Mouse (Mus musculus) neural tube, embryonic 13.5 days (tissue): ENCODE data around the gene Wdr46. TPM values are rescaled to one million over a fixed set of nuclear protein-coding genes. Genes with fewer than 3 reads are reported as not detected.
"Not testable (repeated sequence)": the region's sequence is repeated elsewhere in the genome, so short reads cannot be mapped to it uniquely, and the experiment has no call there.

Source experiments
- ATAC-seq: fragments of 200-750 bp; cut with Nextera tagmentation; 2 replicates; pipeline ENCODE4 v1.8.0; 2017; ENCODE audit warnings: low read depth, mild to moderate bottlenecking, moderate TSS enrichment, moderate library complexity
- H3K27ac ChIP-seq: fragments of 300-500 bp; sonication (generic); replicated peaks from 2 replicates; pipeline ENCODE4 v1.5.1; 2015; ENCODE audit warnings: moderate library complexity, mild to moderate bottlenecking, inconsistent platforms
- H3K27me3 ChIP-seq: fragments of 300-500 bp; sonication (generic); 2 replicates; pipeline ENCODE4 v1.6.1; 2015; ENCODE audit warnings: mild to moderate bottlenecking, inconsistent platforms
- H3K36me3 ChIP-seq: fragments of 300-500 bp; sonication (generic); 2 replicates; pipeline ENCODE4 v1.6.1; 2015; ENCODE audit warnings: mild to moderate bottlenecking, inconsistent platforms
- H3K4me1 ChIP-seq: fragments of 300-500 bp; sonication (generic); replicated peaks from 2 replicates; pipeline ENCODE4 v1.6.1; 2015; ENCODE audit warnings: inconsistent platforms
- H3K4me2 ChIP-seq: fragments of 300-500 bp; sonication (generic); 2 replicates; pipeline ENCODE4 v1.6.1; 2015; ENCODE audit warnings: inconsistent platforms, mild to moderate bottlenecking, moderate library complexity
- H3K4me3 ChIP-seq: fragments of 300-500 bp; sonication (generic); 2 replicates; pipeline ENCODE4 v1.5.1; 2015; ENCODE audit warnings: mild to moderate bottlenecking, inconsistent platforms
- H3K9ac ChIP-seq: fragments of 300-500 bp; sonication (generic); 2 replicates; pipeline ENCODE4 v1.6.1; 2015; ENCODE audit warnings: moderate library complexity, mild to moderate bottlenecking, inconsistent platforms
- H3K9me3 ChIP-seq: fragments of 300-500 bp; sonication (generic); 2 replicates; pipeline ENCODE4 v1.6.1; 2016; ENCODE audit warnings: inconsistent platforms
- WGBS: fragments of 180-500 bp; shearing (Covaris S2); methylation state at CpG from one replicate; pipeline ENCODE4 v1.1.7; 2015; 5-methylcytosine and 5-hydroxymethylcytosine counted together
- polyA plus RNA-seq: library from polyadenylated mRNA; unstranded; fragments of >200 nt; fragmentation: Nextera tagmentation; extraction: Ambion mirVana; gene quantifications from 2 replicates; pipeline ENCODE4 v1.2.1, GENCODE M21; 2015

The Wdr46 gene
- polyA plus RNA-seq, 1 experiment from 2014 or later, result 27.6 TPM

DNA sequence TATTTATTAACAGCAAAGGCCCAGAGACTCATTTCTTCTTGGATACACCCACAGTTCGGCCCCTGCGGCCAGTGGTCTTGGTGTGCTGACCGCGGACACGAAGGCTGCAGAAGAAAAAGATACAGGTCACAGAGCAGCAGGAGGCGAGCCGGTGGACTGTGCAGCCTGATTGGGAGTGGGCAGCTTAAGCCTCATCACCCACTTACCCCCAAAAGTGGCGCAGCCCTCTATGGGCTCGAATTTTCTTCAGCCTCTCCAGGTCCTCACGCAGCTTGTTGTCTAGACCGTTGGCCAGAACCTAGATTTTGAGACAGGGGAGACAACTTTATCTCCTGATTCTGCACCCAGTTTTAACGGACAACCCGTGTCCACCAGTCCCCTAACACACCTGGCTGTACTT lies 11.6 kb downstream of the Wdr46 start:
- Histone ChIP-seq H3K9ac (peak overlapping the region; percentile 76), H3K27ac (peak overlapping the region; percentile 94), H3K4me3 (peak overlapping the region; percentile 54), H3K36me3 (peaks cover 62% of the 10 kb centered on the region), H3K4me1 (peaks cover 76% of the 10 kb centered on the region), H3K4me2 (peak overlapping the region; percentile 93)
- H3K27me3 ChIP-seq, ATAC-seq, H3K9me3 ChIP-seq: not testable (repeated sequence)
- WGBS, result 72% methylated on average over 13 of the region's 13 CpGs

DNA sequence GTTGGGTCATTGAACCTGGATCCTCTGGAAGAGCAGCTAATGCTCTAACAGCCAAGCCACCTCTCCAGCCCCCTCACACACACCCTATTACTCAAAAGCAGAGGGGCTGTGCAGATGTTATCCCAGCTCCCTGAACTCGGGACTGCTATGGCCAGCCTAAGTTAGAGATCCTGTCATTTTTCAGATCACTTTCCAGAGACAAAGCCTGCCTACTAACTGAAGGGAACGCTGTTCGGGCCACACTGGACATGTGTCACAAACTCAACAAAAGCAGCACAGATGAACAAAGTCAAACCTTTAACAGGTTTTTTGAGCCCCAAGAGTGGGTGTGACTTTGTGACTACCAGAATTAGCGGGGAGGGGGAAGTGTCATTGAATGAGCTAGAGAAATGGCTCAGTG lies 12.4 kb downstream of the Wdr46 start:
- Histone ChIP-seq H3K36me3 (peaks cover 56% of the 10 kb centered on the region), H3K27ac (no peak overlapping the region), H3K4me2 (peak overlapping the region; percentile 97; the same call in 1 of the 2 replicates), H3K9me3 (no peaks in the 10 kb centered on the region), H3K9ac (peak overlapping the region; percentile 99; the same call in 1 of the 2 replicates), H3K4me3 (peak overlapping the region; percentile 4; the same call in 1 of the 2 replicates), H3K4me1 (peaks cover 85% of the 10 kb centered on the region), H3K27me3 (no peaks in the 10 kb centered on the region)
- WGBS, result 85% methylated on average over 4 of the region's 4 CpGs
- no peak for ATAC-seq

DNA sequence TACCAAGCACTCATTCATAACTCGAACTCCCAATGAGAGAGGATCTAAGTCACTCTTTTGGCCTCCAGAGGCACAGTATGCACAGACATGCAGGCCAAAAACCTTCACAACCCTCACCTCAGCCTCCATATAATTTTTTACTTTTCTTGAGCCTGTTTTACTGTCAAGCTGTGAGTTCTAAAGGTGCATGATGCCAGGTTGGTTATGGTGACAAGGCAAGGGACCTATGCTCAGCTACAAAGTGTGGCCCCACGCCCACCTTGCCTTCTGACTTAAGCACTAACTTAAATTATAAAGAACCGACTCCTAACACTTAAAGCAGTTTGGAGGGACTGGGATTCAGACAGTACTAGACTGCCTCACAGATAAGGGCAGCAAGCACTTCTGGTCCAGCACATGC lies 12.8 kb downstream of the Wdr46 start:
- peak overlapping the region; percentile 97; the same call in 1 of the 2 replicates for H3K4me2 ChIP-seq
- 85% methylated on average over 3 of the region's 3 CpGs for WGBS
- peaks cover 86% of the 10 kb centered on the region for H3K4me1 ChIP-seq
- peaks cover 56% of the 10 kb centered on the region for H3K36me3 ChIP-seq
- ATAC-seq, result no peak
- H3K27ac ChIP-seq, result no peak overlapping the region
- no peaks in the 10 kb centered on the region for H3K9me3 ChIP-seq
- H3K27me3 ChIP-seq, result no peaks in the 10 kb centered on the region
- H3K9ac ChIP-seq, result peak overlapping the region; percentile 99
- H3K4me3 ChIP-seq, result peak overlapping the region; percentile 4; the same call in 1 of the 2 replicates

DNA sequence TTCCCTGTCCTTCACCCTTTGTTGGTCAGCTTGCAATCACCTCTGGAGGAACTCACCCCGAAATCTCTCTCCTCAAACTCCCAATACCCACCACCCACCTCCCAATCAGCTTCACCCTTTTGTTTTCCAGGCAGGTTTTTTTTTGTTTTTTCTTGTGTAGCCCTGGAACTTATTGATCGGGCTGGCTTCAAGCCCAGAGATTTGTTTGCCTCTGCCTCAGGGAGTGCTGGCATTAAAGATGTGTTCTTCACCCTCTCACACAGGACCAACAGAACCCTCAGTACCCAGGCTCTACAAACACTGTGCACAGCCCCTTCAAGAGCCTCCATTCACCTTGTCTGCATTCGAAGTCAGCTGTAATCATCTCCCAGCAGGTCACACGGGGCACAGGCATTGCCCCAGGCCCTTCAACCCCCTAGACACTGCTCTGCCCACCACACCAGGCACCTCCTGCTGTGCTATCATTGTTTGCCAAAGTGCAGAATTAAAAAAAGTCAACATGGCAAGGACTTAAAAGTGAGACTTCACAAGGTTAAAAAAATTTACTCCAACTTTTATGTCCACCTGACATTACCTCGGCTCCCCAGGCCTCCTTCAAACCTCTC lies 13.6 kb downstream of the Wdr46 start:
- Histone ChIP-seq H3K4me2 (peak overlapping the region; percentile 97), H3K4me3 (peak overlapping the region; percentile 96), H3K27ac (peak overlapping the region; percentile 92; the same call in 1 of the 2 replicates), H3K9me3 (no peaks in the 10 kb centered on the region), H3K36me3 (peaks cover 56% of the 10 kb centered on the region), H3K9ac (peak overlapping the region; percentile 99), H3K27me3 (no peaks in the 10 kb centered on the region), H3K4me1 (peaks cover 78% of the 10 kb centered on the region)
- WGBS, result 30% methylated on average over 5 of the region's 5 CpGs
- ATAC-seq, result no peak

DNA sequence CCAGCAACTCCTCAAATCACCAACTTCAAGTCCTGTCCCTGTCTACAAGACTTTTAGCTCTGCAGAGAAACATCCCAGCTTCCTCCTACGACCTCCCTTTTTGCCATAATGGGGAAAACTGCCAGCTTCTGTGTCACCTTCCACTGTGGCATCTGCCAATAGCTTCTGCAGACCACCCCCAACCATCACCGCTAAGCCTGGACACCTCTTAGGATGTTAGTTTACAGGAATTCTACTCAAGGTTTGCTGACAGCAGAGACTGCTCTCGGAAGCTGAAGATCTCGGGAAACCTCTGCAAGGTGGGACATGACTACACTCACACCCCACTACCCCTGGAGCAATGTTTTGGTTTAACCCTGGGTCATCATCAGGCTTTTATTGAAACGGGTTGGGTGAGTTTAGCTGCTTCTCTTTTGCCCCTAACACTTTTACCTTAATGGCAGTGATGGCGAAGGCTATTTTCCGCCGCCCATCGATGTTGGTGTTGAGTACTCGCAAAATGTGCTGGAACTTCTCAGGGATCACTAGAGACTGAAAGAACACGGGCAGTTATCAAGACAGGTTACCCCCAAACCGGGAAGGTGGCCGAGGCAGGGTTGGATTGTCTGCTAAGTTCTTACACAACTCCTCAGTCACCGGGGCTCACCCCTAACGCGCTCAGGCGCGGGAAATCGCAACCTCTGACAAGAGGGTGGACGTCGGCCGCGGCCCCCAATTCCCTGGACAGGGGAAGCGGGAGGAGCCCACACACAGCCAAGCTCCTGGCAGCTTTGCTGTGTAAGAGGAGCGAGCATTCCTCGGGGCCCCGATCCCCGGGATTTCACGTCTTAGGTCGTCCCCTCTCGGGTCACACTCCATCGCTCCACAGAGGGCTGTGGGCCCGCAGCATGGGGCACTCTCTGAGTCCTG lies 14.4 kb downstream of the Wdr46 start:
- H3K4me3 ChIP-seq, result peak overlapping the region; percentile 96
- ATAC-seq, result no peak; the same call in 1 of the 2 replicates
- H3K27me3 ChIP-seq, result no peaks in the 10 kb centered on the region
- H3K4me2 ChIP-seq, result peak overlapping the region; percentile 97
- WGBS, result under 1% methylated on average over 33 of the region's 33 CpGs
- peak overlapping the region; percentile 92 for H3K27ac ChIP-seq
- H3K36me3 ChIP-seq, result peaks cover 56% of the 10 kb centered on the region
- H3K9ac ChIP-seq, result peak overlapping the region; percentile 99
- H3K4me1 ChIP-seq, result peaks cover 70% of the 10 kb centered on the region
- H3K9me3 ChIP-seq, result no peaks in the 10 kb centered on the region

DNA sequence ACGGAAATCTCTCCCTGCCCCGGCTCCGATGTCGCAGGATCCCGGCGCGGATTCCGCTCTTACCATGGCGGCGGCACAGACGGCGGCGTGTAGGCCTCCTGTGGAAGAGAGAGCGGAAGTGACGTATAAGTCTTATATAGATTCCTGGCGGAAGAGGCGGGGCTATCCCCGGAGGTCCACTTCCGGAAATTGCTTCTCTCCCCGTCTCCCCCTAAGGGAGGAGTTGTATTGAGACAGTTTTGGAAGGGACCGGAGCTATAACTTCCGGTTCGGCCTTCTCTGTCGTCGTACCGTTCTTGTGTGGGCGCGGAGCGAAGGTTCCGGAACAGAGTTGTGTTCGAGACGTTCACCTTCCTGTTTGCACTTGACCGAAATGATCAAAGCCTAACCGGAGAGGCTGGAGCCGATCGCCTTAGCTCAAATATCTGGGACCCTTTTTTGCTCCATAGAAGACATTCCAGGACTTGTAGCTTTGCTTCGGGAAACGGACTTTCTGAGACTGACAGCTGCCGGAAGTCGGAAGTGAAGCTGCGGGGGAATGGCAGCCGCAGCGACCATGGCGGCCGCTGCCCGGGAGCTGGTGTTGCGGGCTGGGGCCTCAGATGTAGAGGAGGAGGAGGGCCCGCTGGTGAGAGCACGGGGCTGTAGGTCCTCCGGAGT lies 15.2 kb downstream of the Wdr46 start, which contains the start of the genes Vps52 and Rps18:
Gene Vps52 (plus strand): TSS at position 258 of the 660 bp plus-strand sequence.
Gene Rps18 (minus strand): TSS at position 447 of the 660 bp plus-strand sequence.
- Histone ChIP-seq H3K27me3 (no peaks in the 10 kb centered on the region), H3K4me2 (peak within 1 kb of the TSS; percentile 97), H3K27ac (peak within 1 kb of the TSS; percentile 93), H3K9ac (peak within 1 kb of the TSS; percentile 99), H3K4me1 (peaks cover 62% of the 10 kb centered on the region), H3K36me3 (peaks cover 59% of the 10 kb centered on the region), H3K4me3 (peak within 1 kb of the TSS; percentile 96), H3K9me3 (no peaks in the 10 kb centered on the region)
- under 1% methylated on average over 50 of the region's 50 CpGs for WGBS
- peak; percentile 87 for ATAC-seq

DNA sequence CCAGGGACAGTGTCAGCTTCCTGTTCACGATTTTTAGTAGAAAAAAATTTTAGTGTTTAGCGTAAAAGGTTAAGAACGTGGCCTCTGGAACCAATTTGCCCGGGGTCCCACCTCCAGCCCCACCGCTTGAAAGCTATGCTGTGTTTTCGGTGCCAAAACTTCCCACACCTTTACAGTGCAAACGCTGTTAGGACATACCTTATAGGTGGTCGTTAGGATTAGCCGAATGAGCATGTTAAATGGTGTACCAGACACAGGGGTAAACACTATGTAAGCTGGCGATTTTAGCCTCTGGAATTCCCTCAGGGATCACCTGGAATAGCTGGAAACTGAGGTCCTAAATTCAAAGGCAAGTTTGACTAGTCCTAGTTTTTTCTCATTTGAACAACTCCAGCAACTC lies 15.9 kb downstream of the Wdr46 start:
- Histone ChIP-seq H3K9me3 (no peaks in the 10 kb centered on the region), H3K9ac (peak overlapping the region; percentile 87), H3K4me3 (peak overlapping the region; percentile 96), H3K4me1 (peaks cover 55% of the 10 kb centered on the region), H3K36me3 (peaks cover 65% of the 10 kb centered on the region), H3K27me3 (no peaks in the 10 kb centered on the region), H3K27ac (peak overlapping the region; percentile 93), H3K4me2 (peak overlapping the region; percentile 83)
- 13% methylated on average over 10 of the region's 10 CpGs for WGBS
- ATAC-seq, result no peak

DNA sequence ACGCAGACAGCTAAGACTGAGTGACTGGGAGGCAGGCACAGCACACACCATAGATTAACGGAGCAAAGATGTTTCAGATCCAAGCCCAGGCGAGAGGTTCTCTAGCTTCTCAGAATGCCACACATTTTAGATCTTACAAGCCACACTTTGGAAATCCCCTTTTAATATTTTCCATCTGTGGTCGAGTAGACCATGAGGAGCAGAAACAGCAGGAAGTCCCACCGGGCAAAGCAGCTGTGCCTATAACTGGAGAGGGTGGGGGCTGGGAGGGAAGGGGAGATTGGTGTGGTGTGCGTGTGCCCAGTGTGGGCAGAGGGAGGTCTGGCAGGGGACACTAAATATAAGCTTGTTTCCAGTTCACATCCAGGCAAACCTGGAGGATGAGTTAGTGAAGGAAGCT lies 17.0 kb downstream of the Wdr46 start:
- WGBS, result 89% methylated on average over 6 of the region's 6 CpGs
- H3K9me3 ChIP-seq, result no peaks in the 10 kb centered on the region
- no peak overlapping the region for H3K4me3 ChIP-seq
- no peaks in the 10 kb centered on the region for H3K27me3 ChIP-seq
- no peak for ATAC-seq
- peaks cover 44% of the 10 kb centered on the region for H3K4me1 ChIP-seq
- H3K27ac ChIP-seq, result no peak overlapping the region
- no peak overlapping the region for H3K4me2 ChIP-seq
- H3K36me3 ChIP-seq, result peaks cover 67% of the 10 kb centered on the region
- no peak overlapping the region for H3K9ac ChIP-seq

DNA sequence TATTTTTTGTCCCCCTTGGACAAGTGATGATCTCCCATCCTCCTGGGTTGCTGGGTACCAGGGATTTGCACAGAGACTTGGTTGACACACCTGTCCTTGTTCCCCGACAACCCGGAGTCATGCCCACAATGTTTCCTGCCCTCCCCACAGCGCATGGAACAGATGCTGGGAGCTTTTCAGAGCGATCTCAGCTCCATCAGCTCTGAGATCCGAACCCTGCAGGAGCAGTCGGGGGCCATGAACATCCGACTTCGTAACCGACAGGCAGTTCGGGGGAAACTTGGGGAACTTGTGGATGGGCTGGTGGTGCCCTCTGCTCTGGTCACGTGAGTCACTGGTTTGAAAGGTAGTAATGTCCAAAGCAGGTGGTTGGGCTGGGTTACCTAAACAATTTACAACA lies 18.0 kb downstream of the Wdr46 start:
- Histone ChIP-seq H3K9ac (no peak overlapping the region), H3K4me3 (no peak overlapping the region), H3K27me3 (no peaks in the 10 kb centered on the region), H3K4me2 (no peak overlapping the region), H3K4me1 (peaks cover 34% of the 10 kb centered on the region), H3K36me3 (peaks cover 67% of the 10 kb centered on the region), H3K27ac (no peak overlapping the region), H3K9me3 (no peaks in the 10 kb centered on the region)
- WGBS, result 95% methylated on average over 11 of the region's 11 CpGs
- no peak for ATAC-seq

DNA sequence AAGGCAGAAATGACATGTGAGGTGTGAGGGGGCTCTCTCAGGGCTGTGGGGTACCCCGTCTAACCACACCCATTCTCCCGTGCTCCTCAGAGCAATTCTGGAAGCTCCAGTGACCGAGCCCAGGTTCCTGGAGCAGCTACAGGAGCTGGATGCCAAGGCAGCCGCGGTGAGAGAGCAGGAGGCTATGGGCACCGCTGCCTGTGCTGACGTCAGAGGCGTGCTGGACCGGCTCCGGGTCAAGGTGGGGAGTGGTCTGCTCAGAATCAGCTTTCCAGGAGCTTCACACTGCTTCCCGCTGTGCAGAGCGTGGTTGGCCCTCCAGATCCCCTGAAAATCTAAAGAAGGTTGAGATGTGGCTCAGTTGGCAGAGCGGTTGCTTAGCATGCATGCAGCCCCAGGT lies 18.7 kb downstream of the Wdr46 start:
- ATAC-seq, result no peak
- peaks cover 68% of the 10 kb centered on the region for H3K36me3 ChIP-seq
- H3K4me2 ChIP-seq, result no peak overlapping the region
- WGBS, result 96% methylated on average over 13 of the region's 13 CpGs
- no peaks in the 10 kb centered on the region for H3K27me3 ChIP-seq
- no peak overlapping the region for H3K4me3 ChIP-seq
- H3K27ac ChIP-seq, result no peak overlapping the region
- H3K4me1 ChIP-seq, result peaks cover 27% of the 10 kb centered on the region
- H3K9me3 ChIP-seq, result no peaks in the 10 kb centered on the region
- no peak overlapping the region for H3K9ac ChIP-seq

DNA sequence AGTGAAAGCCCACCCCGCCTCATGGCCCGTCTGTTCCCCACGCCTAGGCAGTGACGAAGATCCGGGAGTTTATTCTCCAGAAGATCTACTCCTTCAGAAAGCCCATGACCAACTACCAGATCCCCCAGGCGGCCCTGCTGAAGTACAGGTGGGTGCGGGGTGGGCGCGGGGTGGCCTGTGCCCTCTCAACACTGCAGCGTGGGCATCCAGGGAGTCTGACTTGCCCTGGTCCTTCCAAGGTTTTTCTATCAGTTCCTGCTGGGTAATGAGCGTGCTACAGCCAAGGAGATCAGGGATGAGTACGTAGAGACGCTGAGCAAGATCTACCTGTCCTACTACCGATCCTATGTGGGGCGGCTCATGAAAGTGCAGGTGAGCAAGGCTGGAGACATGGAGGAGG lies 19.5 kb downstream of the Wdr46 start:
- 93% methylated on average over 15 of the region's 15 CpGs for WGBS
- no peak overlapping the region for H3K9ac ChIP-seq
- H3K4me2 ChIP-seq, result no peak overlapping the region
- no peaks in the 10 kb centered on the region for H3K9me3 ChIP-seq
- H3K27ac ChIP-seq, result no peak overlapping the region
- peaks cover 20% of the 10 kb centered on the region for H3K4me1 ChIP-seq
- no peaks in the 10 kb centered on the region for H3K27me3 ChIP-seq
- no peak for ATAC-seq
- H3K4me3 ChIP-seq, result no peak overlapping the region
- peaks cover 67% of the 10 kb centered on the region for H3K36me3 ChIP-seq
